Mouse (Mus musculus) heart, postnatal 10 days (tissue): ENCODE data around the gene Il24. TPM values are rescaled to one million over a fixed set of nuclear protein-coding genes. Genes with fewer than 3 reads are reported as not detected.

Experiments
- DNase-seq, 2 experiments: peaks; one replicate each; pipeline ENCODE4 v3.0.0; 2021
- intact Hi-C: fragments of 180-260 bp; cut with DNase I; formaldehyde crosslinking; loops from one replicate; pipeline ENCODE4 v1.15.1; 2025
- total RNA-seq, 2 experiments: library from RNA; stranded (reverse); gene quantifications; 2 replicates each; pipeline ENCODE4 v1.2.3; 2021

Gene Il24
- total RNA-seq, 2 experiments from 2014 or later = not detected

DNA sequence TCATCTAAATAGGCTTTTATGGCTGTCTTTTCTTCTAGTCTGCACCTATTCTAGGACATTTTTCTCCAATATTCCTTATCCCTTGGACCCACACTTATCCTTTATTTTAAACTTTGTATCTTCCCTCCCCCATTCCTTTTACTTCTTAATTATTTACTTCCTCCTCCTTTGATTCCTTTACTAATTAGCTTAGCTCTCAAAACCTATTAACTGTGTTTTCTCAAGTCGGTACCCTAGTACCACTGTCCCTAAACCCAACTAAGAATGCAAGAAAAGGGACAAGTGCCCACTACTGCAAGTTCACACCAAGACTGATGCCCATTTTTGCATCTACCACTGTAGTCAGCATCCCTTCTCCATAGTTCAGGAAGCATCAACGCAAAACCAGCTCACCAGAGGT lies 31.5 kb downstream of the Il24 start:
- intact Hi-C loops = no loop called here
- DNase-seq = no peak

DNA sequence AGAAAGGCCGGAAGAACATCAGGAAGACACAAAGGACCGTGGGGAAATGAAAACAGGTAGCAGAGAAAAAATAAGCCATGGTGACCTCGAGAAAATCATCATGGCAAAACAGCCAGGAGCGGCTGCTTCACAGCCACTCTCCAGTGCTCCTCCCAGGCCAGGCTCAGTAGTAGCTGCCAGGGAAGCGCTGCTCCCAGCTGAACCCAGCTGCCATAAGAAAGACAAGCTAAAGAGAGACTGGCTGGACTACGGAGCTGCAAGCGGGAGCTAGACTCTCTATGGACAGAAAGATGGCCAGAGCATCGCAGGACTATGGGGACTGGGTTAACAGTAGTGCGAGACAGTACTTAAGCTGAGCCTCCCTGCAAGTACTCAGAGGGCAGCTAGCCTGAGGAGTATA lies 32.4 kb downstream of the Il24 start:
- peak; percentile 21 to 30 for DNase-seq
- intact Hi-C loops = no loop called here

DNA sequence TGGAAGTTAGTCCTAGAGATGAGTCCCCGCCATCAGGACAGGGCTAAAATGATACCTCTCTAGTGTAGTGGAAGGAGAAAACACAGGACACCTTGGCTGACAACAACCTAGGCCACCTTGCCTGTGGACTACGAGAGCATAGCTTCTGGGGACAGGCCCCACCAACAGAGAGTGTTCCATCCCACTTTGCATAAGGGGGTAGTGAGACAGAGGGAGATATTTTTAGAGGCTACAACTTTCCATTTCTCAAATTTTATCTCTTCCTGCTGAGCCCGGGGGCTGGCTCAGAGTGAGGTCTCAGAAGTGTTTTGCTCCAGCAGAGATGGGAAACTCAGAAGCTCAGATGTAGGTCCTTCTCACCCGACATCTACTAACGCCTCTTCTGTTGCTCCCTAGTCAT lies 36.8 kb downstream of the Il24 start:
- intact Hi-C loops = no loop called here
- DNase-seq = no peak

DNA sequence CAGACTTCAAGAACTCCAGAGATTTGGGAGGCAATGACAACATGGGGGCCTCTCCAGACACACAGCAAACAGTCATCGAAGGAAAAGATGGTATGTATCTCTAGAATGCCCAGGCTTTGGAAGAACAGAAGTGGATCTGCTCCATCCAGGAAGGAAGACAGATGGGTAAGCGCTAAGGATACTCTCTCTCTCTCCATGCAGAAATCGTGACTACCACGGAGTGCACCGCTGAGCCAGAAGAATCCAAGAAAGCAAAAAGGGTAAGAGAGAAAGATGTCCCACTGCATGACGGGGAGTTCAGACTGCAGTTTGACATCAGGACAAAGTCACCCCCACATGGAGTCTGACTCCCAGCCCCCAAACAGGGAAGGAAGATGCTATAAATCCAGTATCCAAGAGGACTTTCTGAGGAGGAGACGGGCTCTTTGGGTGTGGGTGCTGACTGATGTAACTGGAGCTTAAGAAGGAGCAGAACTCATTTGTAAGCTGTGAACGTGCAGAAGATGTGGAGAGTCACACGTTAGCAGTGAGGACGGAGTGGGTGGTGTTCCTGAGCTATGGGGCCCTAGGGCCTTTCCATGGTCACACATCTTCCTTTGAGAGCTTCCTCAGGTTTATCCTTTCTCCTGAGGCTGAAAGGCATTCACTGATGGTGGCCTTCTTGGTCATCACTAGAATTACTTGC lies 37.6 kb downstream of the Il24 start:
- no peak for DNase-seq
- intact Hi-C loops = no loop called here

DNA sequence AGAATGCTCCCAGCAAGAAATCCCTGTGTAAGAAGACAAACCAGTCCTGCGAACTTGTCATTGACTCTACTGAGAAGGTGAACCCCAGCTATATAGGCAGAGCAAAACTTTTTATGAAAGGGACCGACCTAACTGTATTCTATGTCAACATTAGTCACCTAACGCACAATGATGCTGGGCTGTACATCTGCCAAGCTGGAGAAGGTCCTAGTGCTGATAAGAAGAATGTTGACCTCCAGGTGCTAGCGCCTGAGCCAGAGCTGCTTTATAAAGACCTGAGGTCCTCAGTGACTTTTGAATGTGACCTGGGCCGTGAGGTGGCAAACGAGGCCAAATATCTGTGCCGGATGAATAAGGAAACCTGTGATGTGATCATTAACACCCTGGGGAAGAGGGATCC lies 42.7 kb downstream of the Il24 start:
- intact Hi-C loops = no loop called here
- DNase-seq = no peak

DNA sequence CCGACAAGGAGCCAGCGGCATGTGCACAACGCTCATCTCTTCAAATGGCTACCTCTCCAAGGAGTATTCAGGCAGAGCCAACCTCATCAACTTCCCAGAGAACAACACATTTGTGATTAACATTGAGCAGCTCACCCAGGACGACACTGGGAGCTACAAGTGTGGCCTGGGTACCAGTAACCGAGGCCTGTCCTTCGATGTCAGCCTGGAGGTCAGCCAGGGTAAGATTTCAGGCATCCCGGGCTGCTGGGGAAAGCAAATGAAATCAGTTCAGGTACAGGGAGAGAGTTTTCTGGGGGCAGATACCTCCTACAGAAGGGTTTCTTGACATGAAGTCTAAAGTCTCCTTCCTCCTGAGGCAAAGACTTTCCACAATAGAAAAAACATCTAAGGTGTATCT lies 45.6 kb downstream of the Il24 start:
- DNase-seq = no peak
- intact Hi-C loops = no loop called here

DNA sequence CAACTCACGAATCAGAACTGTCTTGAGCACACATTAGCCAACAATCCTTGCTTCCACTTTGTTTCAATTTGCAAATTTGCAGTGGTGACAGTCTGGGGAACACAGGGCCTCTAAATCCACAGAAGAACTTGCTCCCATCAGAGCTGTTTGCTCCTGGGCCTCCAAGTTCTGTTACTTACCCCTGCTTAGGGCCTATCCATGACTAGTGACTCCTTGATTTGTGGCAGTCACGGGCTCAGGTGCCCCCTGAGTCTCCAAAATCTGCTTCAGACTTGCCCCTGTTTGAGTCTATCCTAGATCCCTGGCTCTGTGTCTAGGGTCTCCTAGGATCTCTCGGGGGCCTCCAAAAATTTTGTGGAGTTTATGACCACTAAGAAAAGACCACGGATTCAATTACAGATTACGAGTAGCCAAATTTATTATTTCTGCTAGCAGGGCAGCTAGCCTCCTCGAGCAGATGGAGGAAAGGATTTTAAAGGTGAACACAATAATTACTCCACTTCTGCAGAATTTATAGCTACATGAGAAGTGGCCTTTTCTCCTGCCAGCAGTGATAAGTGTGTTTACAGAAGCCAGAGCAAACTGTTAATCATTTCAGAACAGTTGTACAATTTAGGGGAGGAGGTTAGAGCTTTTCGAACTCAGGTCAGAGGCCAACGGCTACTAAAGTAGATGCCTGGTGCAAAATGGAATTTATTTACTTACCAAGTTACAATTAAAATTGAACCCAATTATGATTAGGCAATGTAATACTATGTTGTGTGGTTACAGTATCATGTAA lies 46.5 kb downstream of the Il24 start:
- no peak for DNase-seq
- intact Hi-C loops = no loop called here

DNA sequence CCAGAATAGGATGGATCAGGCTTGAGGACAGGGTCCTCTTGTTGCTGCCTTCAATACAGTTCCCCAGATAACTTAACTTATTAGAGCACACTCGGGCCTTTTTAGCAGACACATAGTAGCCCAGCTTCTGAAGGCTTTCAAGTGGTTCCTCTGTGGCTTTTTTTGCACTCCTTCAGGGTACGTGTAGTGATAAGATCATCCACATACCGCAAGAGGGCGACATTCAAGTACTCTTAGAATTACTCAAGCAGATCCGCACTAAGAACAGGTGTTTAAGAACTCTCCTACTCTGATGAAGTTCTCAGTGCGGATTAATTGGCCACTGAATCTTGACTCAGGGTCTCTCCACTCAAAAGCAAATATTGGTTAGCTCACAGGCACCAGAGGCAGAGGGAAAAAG lies 49.0 kb downstream of the Il24 start:
- peak; percentile 3 to 28 for DNase-seq
- intact Hi-C loops = no loop called here

DNA sequence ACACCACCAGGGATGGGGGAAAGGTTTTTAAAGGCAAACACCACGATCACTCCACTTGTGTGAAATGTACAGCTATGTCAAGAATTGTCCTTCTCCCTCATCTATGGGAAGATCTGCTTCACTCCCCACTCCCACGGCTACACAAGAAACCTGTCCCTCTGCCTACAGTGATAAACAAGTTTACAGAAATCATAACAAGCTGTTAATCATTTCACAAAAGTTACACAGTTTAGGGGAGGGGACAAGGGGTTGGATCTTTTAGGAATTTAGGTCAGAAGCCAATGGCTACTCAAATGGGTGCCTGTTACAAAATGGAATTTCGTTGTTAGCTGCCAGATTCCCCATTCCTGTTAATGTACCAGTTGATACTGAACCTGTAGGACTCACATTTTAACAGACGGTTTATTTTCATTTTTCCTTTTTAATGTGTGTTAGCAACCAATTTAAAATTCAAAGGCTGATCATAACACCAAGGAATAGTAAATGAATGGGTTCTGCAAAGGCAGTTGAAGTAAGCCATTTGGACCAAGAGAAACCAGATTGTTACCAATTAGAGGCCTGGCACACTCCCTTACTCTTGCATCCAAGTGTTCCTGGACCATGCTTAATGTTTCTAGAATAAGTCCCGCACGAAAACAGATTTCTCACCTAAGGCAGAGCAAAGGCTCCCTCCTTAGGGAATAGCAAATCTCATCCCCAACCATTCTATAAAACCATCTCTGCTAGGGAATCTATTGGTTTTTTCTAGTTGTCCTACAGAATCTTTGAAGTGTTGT lies 51.9 kb downstream of the Il24 start:
- DNase-seq = no peak
- intact Hi-C loops = no loop called here

DNA sequence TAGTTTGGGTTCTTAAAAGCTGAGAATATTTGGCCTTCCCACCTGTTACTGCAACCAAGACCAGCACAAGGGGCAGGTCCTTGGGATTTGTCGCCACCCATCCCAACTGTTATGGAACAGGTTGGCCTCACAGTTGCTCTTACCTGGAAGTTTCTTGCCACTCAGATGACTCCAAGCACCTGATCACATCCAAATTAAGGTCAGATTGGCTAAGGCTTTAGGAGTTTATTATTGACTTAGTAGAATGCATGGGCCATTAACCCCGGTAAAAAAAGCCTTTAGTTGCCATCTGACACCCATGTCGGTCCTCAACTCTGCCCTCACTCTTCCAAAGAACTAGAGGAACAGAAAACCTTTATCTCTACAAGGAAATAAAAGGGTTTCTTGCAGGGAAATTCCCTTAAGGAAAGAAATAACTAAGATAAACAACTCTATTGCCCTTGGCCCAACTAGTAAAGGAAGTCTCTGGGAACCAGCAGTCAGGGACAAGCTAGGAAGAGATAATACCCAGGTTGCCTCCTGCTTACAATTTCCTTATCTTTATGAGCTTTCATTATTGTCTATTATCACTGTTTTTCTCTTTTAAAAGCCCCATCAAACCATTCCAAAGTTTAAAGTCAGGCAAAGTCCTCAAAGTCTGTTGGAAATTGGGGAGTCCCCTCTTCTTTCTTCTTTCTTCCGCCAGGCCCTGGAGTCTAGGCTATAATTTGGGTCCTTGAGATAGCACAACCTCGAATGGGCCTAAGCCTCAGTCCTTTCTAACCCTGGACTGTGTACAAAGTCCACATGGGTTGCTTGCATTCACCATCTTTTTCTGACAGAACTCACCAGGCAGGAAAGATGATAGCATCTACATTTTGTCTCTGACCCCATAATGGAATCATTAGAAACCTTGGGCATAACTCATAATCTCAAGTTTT lies 54.8 kb downstream of the Il24 start:
- DNase-seq = no peak
- intact Hi-C loops = no loop called here

Other genes with a start within 250 kb of the Il24 start
- not detected for gene C4bp, start 225.8 kb downstream of the Il24 start, total RNA-seq
- not detected for gene Gm29427, start 171.7 kb downstream of the Il24 start, total RNA-seq
- 1 to 10 TPM; 5.6 to 7.0 TPM for gene Yod1, start 170.1 kb downstream of the Il24 start, total RNA-seq
- 10 to 100 TPM; 40.5 to 42.7 TPM for gene Pfkfb2, start 158.2 kb downstream of the Il24 start, total RNA-seq
- under 1 TPM; 0.57 to 0.62 TPM for gene AA986860, start 155.5 kb downstream of the Il24 start, total RNA-seq
- gene Fcamr, start 86.6 kb downstream of the Il24 start, total RNA-seq = under 1 TPM; 0.19 to 0.20 TPM
- not detected for gene Pigr, start 60.8 kb downstream of the Il24 start, total RNA-seq
- under 1 TPM; 0.47 to 0.86 TPM for gene Fcmr, start 21.8 kb downstream of the Il24 start, total RNA-seq
- gene Il20, start 24.0 kb upstream of the Il24 start, total RNA-seq = not detected
- gene Il19, start 52.7 kb upstream of the Il24 start, total RNA-seq = not detected
- gene Il10, start 132.4 kb upstream of the Il24 start, total RNA-seq = not detected
- 100 to 1,000 TPM; 204 to 224 TPM for gene Mapkapk2, start 210.4 kb upstream of the Il24 start, total RNA-seq